Mouse (Mus musculus) midbrain, embryonic 15.5 days (tissue): Measurements from ENCODE around the gene Rnf10. TPM values are rescaled to one million over a fixed set of nuclear protein-coding genes. Genes with fewer than 3 reads are reported as not detected.

Experiments
- ATAC-seq: fragments of 200-750 bp; cut with Nextera tagmentation; replicated peaks from 2 replicates; pipeline ENCODE4 v1.8.0; 2017; ENCODE audit warnings: moderate TSS enrichment
- H3K27ac ChIP-seq: fragments of 300-500 bp; sonication (generic); 2 replicates; pipeline ENCODE4 v1.5.1; 2015; ENCODE audit warnings: mild to moderate bottlenecking, inconsistent platforms
- H3K27me3 ChIP-seq: fragments of 300-500 bp; sonication (generic); replicated peaks from 2 replicates; pipeline ENCODE4 v1.6.1; 2015; ENCODE audit warnings: inconsistent platforms
- H3K36me3 ChIP-seq: fragments of 300-500 bp; sonication (generic); replicated peaks from 2 replicates; pipeline ENCODE4 v1.6.1; 2015; ENCODE audit warnings: inconsistent platforms
- H3K4me1 ChIP-seq: fragments of 300-500 bp; sonication (generic); 2 replicates; pipeline ENCODE4 v1.6.1; 2015; ENCODE audit warnings: inconsistent platforms
- H3K4me2 ChIP-seq: fragments of 300-500 bp; sonication (generic); 2 replicates; pipeline ENCODE4 v1.6.1; 2015; ENCODE audit warnings: inconsistent platforms, mild to moderate bottlenecking, moderate library complexity
- H3K4me3 ChIP-seq: fragments of 300-500 bp; sonication (generic); 2 replicates; pipeline ENCODE4 v1.5.1; 2015; ENCODE audit warnings: mild to moderate bottlenecking, inconsistent platforms
- H3K9ac ChIP-seq: fragments of 300-500 bp; sonication (generic); 2 replicates; pipeline ENCODE4 v1.6.1; 2015; ENCODE audit warnings: mild to moderate bottlenecking, inconsistent platforms
- H3K9me3 ChIP-seq: fragments of 300-500 bp; sonication (generic); 2 replicates; pipeline ENCODE4 v1.6.1; 2016; ENCODE audit warnings: inconsistent platforms
- WGBS: fragments of 180-500 bp; shearing (Covaris S2); methylation state at CpG from one replicate; pipeline ENCODE4 v1.1.7; 2015; ENCODE audit warnings: mixed read lengths; 5-methylcytosine and 5-hydroxymethylcytosine counted together
- polyA plus RNA-seq: library from polyadenylated mRNA; unstranded; fragments of >200 nt; fragmentation: Nextera tagmentation; extraction: Ambion mirVana; gene quantifications from 2 replicates; pipeline ENCODE4 v1.2.1, GENCODE M21; 2015

Gene Rnf10
- polyA plus RNA-seq, 1 experiment from 2014 or later, result 202 TPM

DNA sequence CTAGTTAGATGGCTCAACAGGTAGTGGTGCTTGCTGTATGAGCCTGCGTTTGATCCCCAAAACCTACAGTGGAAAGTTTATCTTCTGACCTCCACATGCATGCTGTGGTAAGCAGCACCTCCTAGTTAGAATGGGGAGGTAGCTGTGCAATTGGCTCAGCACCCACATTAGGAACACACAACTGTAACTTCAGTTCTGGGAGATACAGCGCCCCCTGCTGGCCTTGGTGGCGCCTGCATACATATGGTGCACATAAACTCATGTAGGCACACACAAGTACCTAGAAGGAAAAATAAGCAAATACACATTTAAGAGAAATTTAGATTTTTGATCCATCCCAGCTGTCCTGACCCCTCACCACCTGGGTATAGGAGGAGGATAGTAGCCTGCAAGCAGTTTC is 50.2 kb downstream of the Rnf10 start:
- Histone ChIP-seq H3K9me3 (no peaks in the 10 kb centered on the region), H3K4me3 (no peak overlapping the region), H3K4me2 (no peak overlapping the region), H3K27ac (no peak overlapping the region), H3K4me1 (no peaks in the 10 kb centered on the region), H3K9ac (no peak overlapping the region), H3K36me3 (no peaks in the 10 kb centered on the region), H3K27me3 (no peaks in the 10 kb centered on the region)
- WGBS, result 71% methylated on average over 3 of the region's 3 CpGs
- ATAC-seq, result no peak

- no peak overlapping the region for H3K4me2 ChIP-seq
- H3K27ac ChIP-seq, result no peak overlapping the region
- 38% methylated on average over 13 of the region's 13 CpGs for WGBS
- H3K4me3 ChIP-seq, result no peak overlapping the region
- no peak overlapping the region for H3K9ac ChIP-seq
- no peaks in the 10 kb centered on the region for H3K27me3 ChIP-seq
- no peaks in the 10 kb centered on the region for H3K4me1 ChIP-seq
- H3K9me3 ChIP-seq, result no peaks in the 10 kb centered on the region
- no peaks in the 10 kb centered on the region for H3K36me3 ChIP-seq
- ATAC-seq, result no peak
Measured at GRCm38 (mm10) chr5:115220931-115221640, 51.6 kb downstream of the Rnf10 start.

GRCm38 (mm10) chr5:115217998-115218397 is 54.7 kb downstream of the Rnf10 start:
- no peaks in the 10 kb centered on the region for H3K27me3 ChIP-seq
- H3K36me3 ChIP-seq, result no peaks in the 10 kb centered on the region
- no peak overlapping the region for H3K4me2 ChIP-seq
- 92% methylated on average over 12 of the region's 12 CpGs for WGBS
- no peak overlapping the region for H3K9ac ChIP-seq
- H3K4me3 ChIP-seq, result no peak overlapping the region
- no peak overlapping the region for H3K27ac ChIP-seq
- H3K4me1 ChIP-seq, result peaks cover 5% of the 10 kb centered on the region
- no peaks in the 10 kb centered on the region for H3K9me3 ChIP-seq
- no peak for ATAC-seq

GRCm38 (mm10) chr5:115215273-115216185 is 57.2 kb downstream of the Rnf10 start:
- H3K4me1 ChIP-seq, result peaks cover 5% of the 10 kb centered on the region
- peaks cover 5% of the 10 kb centered on the region; the same call in 1 of the 2 replicates for H3K27me3 ChIP-seq
- peak overlapping the region; percentile 73 for H3K9ac ChIP-seq
- peak overlapping the region; percentile 52 for H3K4me3 ChIP-seq
- H3K27ac ChIP-seq, result peak overlapping the region; percentile 64
- no peaks in the 10 kb centered on the region for H3K9me3 ChIP-seq
- ATAC-seq, result peak; percentile 68
- no peaks in the 10 kb centered on the region for H3K36me3 ChIP-seq
- H3K4me2 ChIP-seq, result peak overlapping the region; percentile 87
- WGBS, result 13% methylated on average over 27 of the region's 27 CpGs

- H3K4me2 ChIP-seq, result peak overlapping the region; percentile 87
- WGBS, result 0% methylated on average over 17 of the region's 17 CpGs
- peak overlapping the region; percentile 64 for H3K27ac ChIP-seq
- H3K36me3 ChIP-seq, result no peaks in the 10 kb centered on the region
- H3K4me1 ChIP-seq, result peaks cover 5% of the 10 kb centered on the region
- peak overlapping the region; percentile 52 for H3K4me3 ChIP-seq
- H3K27me3 ChIP-seq, result peaks cover 5% of the 10 kb centered on the region; the same call in 1 of the 2 replicates
- no peaks in the 10 kb centered on the region for H3K9me3 ChIP-seq
- ATAC-seq, result peak; percentile 69; the same call in 1 of the 2 replicates
- H3K9ac ChIP-seq, result peak overlapping the region; percentile 73
Measured at GRCm38 (mm10) chr5:115214864-115215263, 57.8 kb downstream of the Rnf10 start.

GRCm38 (mm10) chr5:115212861-115213260 is 59.8 kb downstream of the Rnf10 start:
- Histone ChIP-seq H3K4me3 (no peak overlapping the region), H3K4me2 (no peak overlapping the region), H3K36me3 (no peaks in the 10 kb centered on the region), H3K27me3 (peaks cover 5% of the 10 kb centered on the region; the same call in 1 of the 2 replicates), H3K4me1 (peaks cover 5% of the 10 kb centered on the region), H3K9me3 (no peaks in the 10 kb centered on the region), H3K27ac (no peak overlapping the region), H3K9ac (no peak overlapping the region)
- no peak for ATAC-seq
- WGBS, result 65% methylated on average over 4 of the region's 4 CpGs

GRCm38 (mm10) chr5:115212451-115212850 is 60.2 kb downstream of the Rnf10 start:
- Histone ChIP-seq H3K27me3 (peaks cover 5% of the 10 kb centered on the region; the same call in 1 of the 2 replicates), H3K9me3 (no peaks in the 10 kb centered on the region), H3K36me3 (no peaks in the 10 kb centered on the region), H3K27ac (no peak overlapping the region), H3K4me1 (peaks cover 5% of the 10 kb centered on the region), H3K4me3 (no peak overlapping the region), H3K9ac (no peak overlapping the region), H3K4me2 (no peak overlapping the region)
- no peak for ATAC-seq
- WGBS, result 75% methylated on average over 9 of the region's 9 CpGs

DNA sequence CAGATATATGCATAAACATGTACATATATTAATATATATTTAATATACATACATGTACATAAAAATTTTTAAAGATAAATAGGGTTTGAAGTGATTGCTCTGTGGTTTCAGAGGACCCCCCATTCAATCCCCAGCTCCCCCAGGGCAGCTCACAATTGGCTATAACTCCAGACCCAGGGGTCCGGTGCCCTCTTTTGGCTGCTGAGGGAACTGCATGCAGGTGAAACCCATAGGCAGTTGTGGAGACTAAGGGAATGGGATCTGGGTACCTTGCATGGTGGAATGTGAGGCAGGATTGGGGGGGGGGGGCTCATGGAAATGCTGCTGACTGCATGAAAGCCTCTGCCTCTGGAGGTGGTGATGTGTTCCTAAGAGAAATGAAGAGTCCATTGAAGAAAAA is 62.3 kb downstream of the Rnf10 start:
- Histone ChIP-seq H3K9me3 (no peaks in the 10 kb centered on the region), H3K4me2 (no peak overlapping the region), H3K27me3 (peaks cover 5% of the 10 kb centered on the region; the same call in 1 of the 2 replicates), H3K4me1 (peaks cover 3% of the 10 kb centered on the region), H3K9ac (no peak overlapping the region), H3K36me3 (no peaks in the 10 kb centered on the region), H3K4me3 (no peak overlapping the region), H3K27ac (no peak overlapping the region)
- no peak for ATAC-seq
- WGBS, result 15% methylated on average over 1 of the region's 1 CpGs

GRCm38 (mm10) chr5:115208601-115209000 is 64.1 kb downstream of the Rnf10 start:
- Histone ChIP-seq H3K4me1 (peaks cover 17% of the 10 kb centered on the region), H3K9me3 (no peaks in the 10 kb centered on the region), H3K36me3 (no peaks in the 10 kb centered on the region), H3K27ac (no peak overlapping the region), H3K27me3 (peaks cover 5% of the 10 kb centered on the region; the same call in 1 of the 2 replicates), H3K4me3 (no peak overlapping the region), H3K9ac (no peak overlapping the region), H3K4me2 (no peak overlapping the region)
- 75% methylated on average over 5 of the region's 5 CpGs for WGBS
- no peak for ATAC-seq

GRCm38 (mm10) chr5:115207892-115208291 is 64.8 kb downstream of the Rnf10 start:
- Histone ChIP-seq H3K4me1 (peaks cover 19% of the 10 kb centered on the region), H3K4me3 (no peak overlapping the region), H3K27me3 (peaks cover 5% of the 10 kb centered on the region; the same call in 1 of the 2 replicates), H3K9me3 (no peaks in the 10 kb centered on the region), H3K9ac (no peak overlapping the region), H3K27ac (no peak overlapping the region), H3K4me2 (no peak overlapping the region), H3K36me3 (no peaks in the 10 kb centered on the region)
- WGBS, result 12% methylated on average over 9 of the region's 16 CpGs
- no peak for ATAC-seq

- Histone ChIP-seq H3K4me3 (no peak overlapping the region), H3K27me3 (0 out of 2 replicates have a peak, but pooled peaks cover 5% of the 10 kb centered on the region), H3K4me2 (no peak overlapping the region), H3K36me3 (no peaks in the 10 kb centered on the region), H3K9ac (no peak overlapping the region), H3K4me1 (peaks cover 19% of the 10 kb centered on the region), H3K27ac (no peak overlapping the region), H3K9me3 (no peaks in the 10 kb centered on the region)
- ATAC-seq, result no peak
- 60% methylated on average over 5 of the region's 5 CpGs for WGBS
Measured at GRCm38 (mm10) chr5:115207244-115207643, 65.5 kb downstream of the Rnf10 start.
